Mouse (Mus musculus) pancreas, adult 10 weeks (tissue): ENCODE results near the gene Srsy. TPM values are rescaled to one million over a fixed set of nuclear protein-coding genes. Genes with fewer than 3 reads are reported as not detected.

ENCODE experiments used
- polyA plus RNA-seq: library from polyadenylated mRNA; stranded (reverse); fragments of 350-450 nt; fragmentation: Illumina TruSeq; extraction: RNeasy Lipid Tissue Mini Kit (QIAGEN cat#74804); gene quantifications from one replicate; pipeline ENCODE4 v1.2.3, GENCODE M21; 2015; ENCODE audit warnings: low read depth, low replicate concordance; ENCODE audit not compliant: insufficient read depth

Gene Srsy
- polyA plus RNA-seq = not detected

GRCm38 (mm10) chrY:17937230-17937629 lies at the start of gene Srsy:
Gene Srsy (minus strand): TSS chrY:17937330.

Other genes with a start within 250 kb of the Srsy start
- not detected for gene Gm21904, start 91.1 kb downstream of the Srsy start, polyA plus RNA-seq
- gene Gm20772, start 62.6 kb downstream of the Srsy start, polyA plus RNA-seq = not detected
- gene Gm20831, start 62.6 kb downstream of the Srsy start, polyA plus RNA-seq = not detected
- not detected for gene Gm21764, start 124.5 kb upstream of the Srsy start, polyA plus RNA-seq
- not detected for gene Ssty1, start 151.8 kb upstream of the Srsy start, polyA plus RNA-seq